ENCODE assay signal across 8 mouse cellular contexts in the genomic region with DNA sequence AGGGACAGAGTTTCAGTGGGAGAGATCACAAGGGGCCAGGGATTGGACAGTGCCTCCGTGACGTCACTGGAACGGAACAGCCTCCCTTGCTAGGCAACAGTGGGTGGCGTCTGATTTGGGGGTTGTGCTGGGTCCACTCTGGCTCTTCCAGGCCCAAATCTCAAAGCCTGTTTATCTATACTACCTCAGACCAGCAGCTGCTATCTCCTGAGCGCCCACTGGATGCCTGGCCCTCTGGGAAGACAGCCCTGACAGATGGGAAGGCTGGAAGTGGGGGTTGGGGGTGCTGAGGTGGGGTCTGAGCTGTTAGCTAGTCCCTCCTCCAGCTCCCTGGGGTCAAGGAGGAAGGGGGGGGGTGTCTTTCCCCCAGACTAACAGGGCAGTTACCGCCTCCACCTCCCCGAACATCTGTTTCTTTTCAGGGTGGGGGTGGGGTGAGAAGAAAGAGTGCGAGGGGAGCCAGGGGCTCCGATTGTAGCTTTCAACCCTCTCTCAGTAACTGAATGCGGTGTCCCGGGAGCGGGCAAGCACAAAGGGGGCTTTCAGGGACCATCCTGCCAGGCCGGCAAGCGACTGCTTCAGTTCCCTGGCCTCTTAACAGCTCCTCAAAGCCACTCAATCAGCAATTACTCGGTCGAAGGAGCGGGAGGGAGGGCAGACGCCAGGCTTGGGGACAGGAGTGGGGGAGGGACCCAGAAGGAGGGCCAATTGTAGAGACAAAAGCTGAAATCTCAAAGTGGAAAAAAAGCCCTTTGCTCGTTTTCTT. TPM values are rescaled to one million over a fixed set of nuclear protein-coding genes. Genes with fewer than 3 reads are reported as not detected.
A peak's percentile ranks its signal among the peaks of the same experiment; 100 is the strongest.
DNase-seq lines count a peak whose midpoint lies in the region; ATAC-seq lines count a peak whose summit lies in the region.

No protein-coding gene starts in this region.

- WGBS in hindbrain, embryonic 11.5 days = 2% methylated on average over 19 of the region's 19 CpGs

- no peaks in the 10 kb centered on the region for H3K9me3 ChIP-seq in hindbrain, embryonic 11.5 days (ENCODE audit: control insufficient read depth, low read length)

- no peaks in the 10 kb centered on the region for H3K36me3 ChIP-seq in hindbrain, embryonic 11.5 days (ENCODE audit: control insufficient read depth, insufficient read depth, low read length)

- H3K4me1 ChIP-seq in hindbrain, embryonic 11.5 days (replicated peaks; ENCODE audit: control insufficient read depth, insufficient read depth, low read length) = peaks cover 29% of the 10 kb centered on the region

- peak overlapping the region; percentile 100 for H3K27ac ChIP-seq in hindbrain, embryonic 11.5 days (ENCODE audit: low read depth, low read length)

- H3K4me3 ChIP-seq in hindbrain, embryonic 11.5 days (ENCODE audit: low read depth, low read length) = peak overlapping the region; percentile 32

- H3K4me2 ChIP-seq in hindbrain, embryonic 11.5 days (replicated peaks; ENCODE audit: low read depth, low read length) = peak overlapping the region; percentile 53

- H3K27me3 ChIP-seq in hindbrain, embryonic 11.5 days (ENCODE audit: control insufficient read depth, insufficient read depth, low read length) = no peaks in the 10 kb centered on the region

- peak; percentile 93 for ATAC-seq in hindbrain, embryonic 11.5 days (ENCODE audit: low FRiP score)
- ATAC-seq in monocyte, adult 5-6 weeks (replicated peaks; ENCODE audit: insufficient number of reproducible peaks, low FRiP score, low TSS enrichment, poor library complexity, severe bottlenecking) = no peak

- DNase-seq in B cell, adult 2 months = peak; percentile 13 to 25
- peak; percentile 82 for DNase-seq in brain, adult 2 months (ENCODE audit: low read depth, low spot score)
- DNase-seq in forelimb bud, embryonic 11.5 days (ENCODE audit: low read depth, low spot score) = peak; percentile 96
- DNase-seq in hindbrain, embryonic 11.5 days (ENCODE audit: low spot score) = peak; percentile 92
- peak; percentile 30 to 40 for DNase-seq in left cerebral cortex, adult 18-20 months (ENCODE audit: low spot score in 2 of 2)
- peak; percentile 75 for DNase-seq in lung, postnatal 36 days
- DNase-seq in right cerebral cortex, postnatal 36 days (ENCODE audit: low spot score in 2 of 2) = peak; percentile 37 to 43

- H3K9ac ChIP-seq in hindbrain, embryonic 11.5 days (ENCODE audit: low read depth, low read length) = peak overlapping the region; percentile 65

RNA-seq across cellular contexts. Expression of a gene that starts 33.9 kb away (rescaled TPM):
- 64.5 and 68.6 TPM in 2 replicates for polyA plus RNA-seq in hindbrain, embryonic 11.5 days (2014; fragmentation: Nextera tagmentation; extraction: Ambion mirVana)
- 10 to 100 TPM; 26.6 to 28.8 TPM for total RNA-seq in left cerebral cortex, adult 18-20 months (2021)
- total RNA-seq in monocyte, adult 5-6 weeks (2017) = 12.2 to 24.2 TPM (median 16.6 TPM) in 3 replicates

Comparison
In these comparisons a context has a peak if more than half of its experiments do, and no peak if none do; other contexts are left out.
1. DNase-seq: peak in every context shown above with its lines; median percentile 96 in forelimb bud, embryonic 11.5 days; 92 in hindbrain, embryonic 11.5 days; 82 in brain, adult 2 months; 75 in lung, postnatal 36 days; 40 in right cerebral cortex, postnatal 36 days; 35 in left cerebral cortex, adult 18-20 months; 19 in B cell, adult 2 months.